Mouse (Mus musculus) embryonic facial prominence, embryonic 14.5 days (tissue): ENCODE results near the gene Gkn1. TPM values are rescaled to one million over a fixed set of nuclear protein-coding genes. Genes with fewer than 3 reads are reported as not detected.

Experiments
- ATAC-seq: fragments of 200-750 bp; cut with Nextera tagmentation; 2 replicates; pipeline ENCODE4 v1.8.0; 2017; ENCODE audit warnings: low read depth, moderate number of reproducible peaks, moderate TSS enrichment
- DNase-seq: peaks from one replicate; pipeline ENCODE4 v3.0.0-alpha.2; 2015; ENCODE audit warnings: low spot score
- H3K27ac ChIP-seq: fragments of 300-500 bp; sonication (generic); replicated peaks from 2 replicates; pipeline ENCODE4 v1.5.1; 2014; ENCODE audit warnings: low read depth, mild to moderate bottlenecking, low read length, moderate library complexity
- H3K27me3 ChIP-seq: fragments of 300-500 bp; sonication (generic); replicated peaks from 2 replicates; pipeline ENCODE4 v1.6.1; 2014; ENCODE audit warnings: low read length; ENCODE audit not compliant: control insufficient read depth, insufficient read depth
- H3K36me3 ChIP-seq: fragments of 300-500 bp; sonication (generic); 2 replicates; pipeline ENCODE4 v1.6.1; 2014; ENCODE audit warnings: low read length, mixed read lengths; ENCODE audit not compliant: control insufficient read depth, insufficient read depth
- H3K4me1 ChIP-seq: fragments of 300-500 bp; sonication (generic); 2 replicates; pipeline ENCODE4 v1.6.1; 2014; ENCODE audit warnings: antibody characterized with exemption, low read length; ENCODE audit not compliant: control insufficient read depth, insufficient read depth
- H3K4me2 ChIP-seq: fragments of 300-500 bp; sonication (generic); 2 replicates; pipeline ENCODE4 v1.6.1; 2014; ENCODE audit warnings: low read depth, mild to moderate bottlenecking, low read length, moderate library complexity, mixed read lengths
- H3K4me3 ChIP-seq: fragments of 300-500 bp; sonication (generic); 2 replicates; pipeline ENCODE4 v1.5.1; 2014; ENCODE audit warnings: low read depth, mild to moderate bottlenecking, low read length
- H3K9ac ChIP-seq: fragments of 300-500 bp; sonication (generic); 2 replicates; pipeline ENCODE4 v1.6.1; 2014; ENCODE audit warnings: low read depth, mild to moderate bottlenecking, low read length, moderate library complexity, mixed read lengths
- H3K9me3 ChIP-seq: fragments of 300-500 bp; sonication (generic); 2 replicates; pipeline ENCODE4 v1.6.1; 2016; ENCODE audit warnings: low read length; ENCODE audit not compliant: control insufficient read depth
- WGBS: fragments of 180-500 bp; shearing (Covaris S2); extraction: QIAGEN DNeasy Blood & Tissue Kit; methylation state at CpG from one replicate; pipeline ENCODE4 v1.1.7; 2014; 5-methylcytosine and 5-hydroxymethylcytosine counted together
- polyA plus RNA-seq: library from polyadenylated mRNA; unstranded; fragments of >200 nt; fragmentation: Nextera tagmentation; extraction: Ambion mirVana; gene quantifications from 2 replicates; pipeline ENCODE4 v1.2.1, GENCODE M21; 2014

Gene Gkn1
- polyA plus RNA-seq = 0.28 TPM in 1 of 2 replicates, not detected in the other

DNA sequence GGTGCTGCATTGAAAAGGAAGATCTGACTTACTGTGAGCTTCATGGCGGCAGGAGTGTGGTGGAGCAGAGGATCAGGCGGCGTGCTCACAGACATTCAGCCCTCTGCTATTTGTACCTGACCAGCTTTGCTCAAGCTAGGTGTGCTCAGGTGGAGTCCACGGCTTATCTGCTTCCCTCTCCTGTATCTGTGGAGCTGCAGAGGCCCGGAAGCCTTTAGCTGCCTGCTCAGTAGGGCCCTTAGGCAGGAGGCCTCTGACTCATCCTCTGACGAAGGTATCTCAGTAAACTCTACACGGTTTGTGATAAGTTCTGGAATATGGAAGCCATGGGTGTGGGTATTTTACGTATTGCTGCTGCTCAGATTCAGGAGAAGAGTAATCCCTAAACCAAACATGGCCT is at the start of gene Gkn1:
Gene Gkn1 (minus strand): TSS at position 114 of the 400 bp plus-strand sequence.
- Histone ChIP-seq H3K36me3 (no peaks in the 10 kb centered on the region), H3K4me2 (no peak within 1 kb of the TSS), H3K9ac (no peak within 1 kb of the TSS), H3K4me1 (no peaks in the 10 kb centered on the region), H3K27me3 (no peaks in the 10 kb centered on the region), H3K27ac (no peak within 1 kb of the TSS), H3K9me3 (no peaks in the 10 kb centered on the region), H3K4me3 (no peak within 1 kb of the TSS)
- DNase-seq = no peak
- no peak for ATAC-seq
- 95% methylated on average over 8 of the region's 8 CpGs for WGBS

DNA sequence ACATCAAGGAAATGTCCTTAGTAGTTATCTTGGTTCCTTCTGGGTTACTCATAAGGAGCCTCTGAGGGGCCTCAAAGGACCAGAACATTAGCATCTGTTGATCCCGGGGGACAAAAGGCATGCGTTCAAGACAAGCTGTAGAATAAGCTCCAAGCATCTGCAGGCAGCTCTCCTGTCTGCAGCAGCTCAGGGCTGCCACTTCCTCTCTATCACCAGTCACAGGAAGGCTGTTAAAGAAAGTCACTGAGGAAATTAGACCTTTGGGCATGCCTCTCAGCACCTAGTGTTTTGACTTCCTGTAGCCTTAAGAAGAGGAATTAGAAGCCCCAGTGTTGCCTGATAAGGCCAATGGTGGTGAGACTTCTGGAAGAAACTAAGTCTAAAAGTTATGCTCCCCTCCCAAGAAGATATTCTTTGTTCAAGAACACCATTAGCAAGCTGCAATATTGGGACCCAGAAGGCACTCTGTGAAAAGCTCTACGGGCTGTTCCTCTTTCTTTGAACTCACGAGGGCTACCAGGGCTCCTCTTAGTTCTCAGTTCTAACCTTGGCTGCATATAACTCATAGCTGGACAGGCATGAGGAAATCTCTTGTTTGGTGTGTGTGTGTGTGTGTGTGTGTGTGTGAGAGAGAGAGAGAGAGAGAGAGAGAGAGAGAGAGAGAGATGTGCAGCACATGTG is 49.3 kb upstream of the Gkn1 start:
- no peak overlapping the region for H3K4me3 ChIP-seq
- no peak overlapping the region for H3K4me2 ChIP-seq
- DNase-seq = no peak
- H3K9ac ChIP-seq = no peak overlapping the region
- no peaks in the 10 kb centered on the region for H3K4me1 ChIP-seq
- no peaks in the 10 kb centered on the region for H3K27me3 ChIP-seq
- no peaks in the 10 kb centered on the region for H3K36me3 ChIP-seq
- H3K9me3 ChIP-seq = no peaks in the 10 kb centered on the region
- WGBS = 63% methylated on average over 4 of the region's 4 CpGs
- no peak for ATAC-seq
- no peak overlapping the region for H3K27ac ChIP-seq

DNA sequence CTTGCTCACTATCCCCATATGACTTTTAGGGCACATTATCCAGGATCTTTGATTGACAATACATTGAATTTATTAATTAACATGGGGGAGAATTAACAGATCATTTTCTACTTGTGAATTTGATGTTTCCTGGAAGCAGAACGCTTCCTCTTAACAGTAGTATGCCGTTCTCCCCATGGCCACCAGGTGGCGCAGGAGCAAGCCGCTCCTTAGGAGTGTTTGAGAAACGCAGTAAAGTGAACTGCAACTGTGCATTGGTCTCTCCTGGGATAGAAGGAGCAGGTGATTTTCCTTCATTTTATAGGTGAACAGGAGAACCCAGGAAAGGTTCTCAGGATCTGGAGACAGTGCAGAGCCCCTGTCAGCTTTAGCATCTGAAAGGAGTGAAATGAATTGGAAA is 48.4 kb upstream of the Gkn1 start:
- Histone ChIP-seq H3K27me3 (no peaks in the 10 kb centered on the region), H3K4me2 (no peak overlapping the region), H3K4me3 (no peak overlapping the region), H3K27ac (no peak overlapping the region), H3K4me1 (no peaks in the 10 kb centered on the region), H3K36me3 (no peaks in the 10 kb centered on the region), H3K9ac (no peak overlapping the region), H3K9me3 (no peaks in the 10 kb centered on the region)
- DNase-seq = peak; percentile 76
- WGBS = 3% methylated on average over 5 of the region's 5 CpGs
- no peak for ATAC-seq

DNA sequence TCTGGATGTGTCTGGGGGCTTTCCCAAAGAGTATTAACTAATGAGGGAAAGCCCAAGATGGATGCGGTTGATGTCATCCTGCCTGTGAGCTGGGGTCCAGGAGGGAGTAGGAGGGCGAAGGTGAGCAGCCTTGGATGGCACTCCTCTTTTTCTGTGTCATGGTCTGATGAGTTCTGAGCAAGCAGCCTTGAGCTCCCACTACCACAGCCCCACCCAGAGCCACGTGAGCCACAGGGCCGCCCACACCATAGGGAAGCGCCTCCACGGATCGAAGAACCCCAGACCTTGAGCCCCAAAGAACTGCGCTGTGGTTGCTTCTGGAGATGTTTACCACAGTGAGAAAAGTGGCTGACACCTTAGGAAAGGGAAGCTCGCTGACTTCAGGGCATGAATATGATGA is 44.0 kb upstream of the Gkn1 start:
- no peaks in the 10 kb centered on the region for H3K36me3 ChIP-seq
- 86% methylated on average over 9 of the region's 9 CpGs for WGBS
- H3K4me2 ChIP-seq = no peak overlapping the region
- no peaks in the 10 kb centered on the region for H3K9me3 ChIP-seq
- no peaks in the 10 kb centered on the region for H3K27me3 ChIP-seq
- no peak overlapping the region for H3K27ac ChIP-seq
- no peak overlapping the region for H3K9ac ChIP-seq
- DNase-seq (no peak), ATAC-seq (no peak)
- H3K4me3 ChIP-seq = no peak overlapping the region
- H3K4me1 ChIP-seq = no peaks in the 10 kb centered on the region

DNA sequence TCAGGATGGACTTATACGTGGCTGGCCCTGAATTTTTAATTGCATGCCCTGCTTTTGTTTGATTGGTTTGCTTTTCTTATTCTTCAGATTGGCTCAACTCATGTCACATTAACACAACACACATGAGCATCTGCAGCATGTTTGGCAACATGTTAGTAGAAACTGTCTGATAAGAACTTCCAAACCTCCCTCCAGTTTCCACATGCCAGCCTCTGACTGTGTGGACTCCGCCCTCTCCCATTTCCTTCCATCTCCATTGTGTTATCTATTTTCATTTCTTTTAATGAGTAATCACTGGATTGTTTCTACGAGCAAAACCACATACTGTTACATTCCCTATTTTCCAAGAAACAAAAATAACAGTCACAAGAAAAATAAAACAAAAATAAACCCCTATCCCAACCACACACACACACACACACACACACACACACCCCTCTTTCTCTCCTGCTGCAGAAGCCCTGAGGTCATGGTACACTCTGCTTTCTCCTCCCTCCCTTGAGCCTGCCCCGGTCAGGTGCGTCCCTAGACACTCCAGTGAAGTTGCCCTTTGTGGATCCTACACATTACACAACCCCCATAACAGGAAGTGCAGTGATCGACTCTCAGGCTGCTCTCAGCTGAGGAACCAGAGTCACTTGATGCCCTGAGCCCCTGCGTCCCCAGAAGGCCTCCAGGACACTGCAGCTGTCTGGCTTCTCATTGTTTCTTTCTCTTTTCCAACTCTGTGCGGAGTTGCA is 42.9 kb upstream of the Gkn1 start:
- no peak overlapping the region for H3K4me3 ChIP-seq
- no peak overlapping the region for H3K27ac ChIP-seq
- no peaks in the 10 kb centered on the region for H3K27me3 ChIP-seq
- no peak overlapping the region for H3K9ac ChIP-seq
- ATAC-seq (no peak), DNase-seq (no peak)
- WGBS = 52% methylated on average over 8 of the region's 8 CpGs
- no peaks in the 10 kb centered on the region for H3K4me1 ChIP-seq
- H3K9me3 ChIP-seq = no peaks in the 10 kb centered on the region
- H3K36me3 ChIP-seq = no peaks in the 10 kb centered on the region
- no peak overlapping the region for H3K4me2 ChIP-seq

DNA sequence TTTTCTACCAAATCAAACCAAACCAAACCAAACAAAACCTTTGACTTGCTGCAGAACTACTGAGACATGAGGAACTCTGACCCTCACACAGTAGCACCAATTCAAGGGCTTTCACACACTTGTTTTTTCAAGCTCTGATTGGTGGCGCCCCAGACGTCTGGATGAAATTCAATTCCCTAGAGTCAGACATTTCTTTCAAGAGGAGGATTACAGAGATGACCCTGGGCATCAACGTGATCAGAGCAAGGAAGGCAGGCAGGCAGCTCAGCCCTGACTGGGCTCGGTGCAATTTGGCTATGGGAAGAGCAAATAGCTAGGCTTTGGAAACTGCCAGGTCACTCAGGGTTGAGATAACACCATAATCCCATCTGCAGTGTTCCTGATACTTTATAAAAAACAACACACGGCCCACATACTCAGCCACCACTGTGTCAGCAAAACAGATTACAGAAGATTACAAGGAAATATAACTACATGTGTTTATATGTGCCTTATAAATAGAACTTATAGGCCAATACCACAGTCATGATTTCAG is 38.8 kb upstream of the Gkn1 start:
- peaks cover 6% of the 10 kb centered on the region; the same call in 1 of the 2 replicates for H3K27me3 ChIP-seq
- H3K4me3 ChIP-seq = no peak overlapping the region
- no peak overlapping the region for H3K4me2 ChIP-seq
- 19% methylated on average over 5 of the region's 5 CpGs for WGBS
- H3K4me1 ChIP-seq = no peaks in the 10 kb centered on the region
- H3K9ac ChIP-seq = no peak overlapping the region
- DNase-seq (no peak), ATAC-seq (no peak)
- H3K9me3 ChIP-seq = no peaks in the 10 kb centered on the region
- no peaks in the 10 kb centered on the region for H3K36me3 ChIP-seq
- H3K27ac ChIP-seq = no peak overlapping the region

DNA sequence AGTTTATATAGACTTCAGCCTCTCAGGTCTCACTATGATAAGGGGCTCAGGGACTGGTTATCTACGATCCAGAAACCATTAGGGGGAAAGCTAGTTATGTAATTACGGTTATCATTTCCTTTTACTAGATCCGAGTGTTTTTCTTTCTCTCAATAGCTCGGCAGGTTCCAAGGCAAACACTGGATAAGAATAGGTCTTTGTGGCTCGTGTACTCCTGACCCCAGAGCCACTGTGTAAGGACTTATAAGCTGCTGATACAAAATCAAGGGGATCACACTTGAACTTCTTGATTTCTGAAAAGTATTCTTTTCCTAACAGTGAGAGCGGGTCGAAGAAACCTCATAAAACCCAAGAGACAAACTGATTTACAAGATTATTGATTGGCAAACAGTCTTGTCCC is 38.1 kb upstream of the Gkn1 start, which contains the start of gene Gkn3:
Gene Gkn3 (minus strand): TSS at position 59 of the 400 bp plus-strand sequence.
- Histone ChIP-seq H3K27ac (no peak within 1 kb of the TSS), H3K4me3 (no peak within 1 kb of the TSS), H3K27me3 (peaks cover 6% of the 10 kb centered on the region; the same call in 1 of the 2 replicates), H3K9me3 (no peaks in the 10 kb centered on the region), H3K4me2 (no peak within 1 kb of the TSS), H3K36me3 (no peaks in the 10 kb centered on the region), H3K4me1 (peaks cover 5% of the 10 kb centered on the region; the same call in 1 of the 2 replicates), H3K9ac (no peak within 1 kb of the TSS)
- DNase-seq = no peak
- 47% methylated on average over 7 of the region's 7 CpGs for WGBS
- ATAC-seq = no peak

DNA sequence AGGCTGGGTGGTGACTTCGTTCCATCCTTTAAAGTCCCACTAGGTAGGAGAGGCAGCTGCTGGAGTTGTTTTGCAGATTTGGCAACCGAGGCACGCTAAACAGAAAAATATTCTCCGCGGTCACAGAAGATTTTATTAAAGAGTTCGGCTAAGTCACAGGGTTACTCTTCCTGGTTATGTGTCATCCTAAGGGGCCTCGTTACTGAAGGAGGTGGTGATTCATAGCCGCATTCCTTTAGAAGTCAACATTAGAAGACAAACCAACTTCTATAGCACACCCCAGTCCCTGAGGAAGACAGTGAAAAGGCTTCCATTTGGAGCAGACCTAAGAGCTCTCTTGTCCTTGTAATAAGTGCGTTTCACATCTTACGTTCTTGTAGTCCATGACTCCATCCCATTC is 35.9 kb upstream of the Gkn1 start:
- Histone ChIP-seq H3K4me3 (no peak overlapping the region), H3K4me1 (peaks cover 6% of the 10 kb centered on the region; the same call in 1 of the 2 replicates), H3K36me3 (no peaks in the 10 kb centered on the region), H3K9ac (no peak overlapping the region), H3K27ac (no peak overlapping the region), H3K27me3 (peaks cover 14% of the 10 kb centered on the region), H3K4me2 (no peak overlapping the region), H3K9me3 (no peaks in the 10 kb centered on the region)
- ATAC-seq = no peak
- no peak for DNase-seq
- WGBS = 82% methylated on average over 10 of the region's 10 CpGs
